ENCODE assay signal across 23 mouse cellular contexts in genomic region chr6:53897872-53898464, GRCm38 (mm10).
DNase-seq lines count a peak whose midpoint lies in the region; ATAC-seq and TF ChIP-seq lines count a peak whose summit lies in the region.
"Had no signal": no experiment of that assay in that cellular context is flagged by ENCODE, and none has a peak within 500 bp of the region (broad histone marks: within the 10 kb centered on the region; RNA-seq: fewer than 3 reads in every experiment).

No protein-coding gene starts in this region.

- ATAC-seq in kidney, postnatal 0 days (replicated peaks; ENCODE audit: low FRiP score, low read depth), result no peak
- no peak for ATAC-seq in embryonic facial prominence, embryonic 12.5 days (ENCODE audit: insufficient number of reproducible peaks, insufficient read depth, low FRiP score, low TSS enrichment)
- no peak for ATAC-seq in megakaryocyte-erythroid progenitor cell, adult 5-6 weeks (replicated peaks; ENCODE audit: low FRiP score, low TSS enrichment, poor library complexity, severe bottlenecking)
- ATAC-seq: forebrain, embryonic 15.5 days; liver, embryonic 12.5 days had no signal

- no peak overlapping the region for H3K9ac ChIP-seq in kidney, postnatal 0 days (ENCODE audit: low read depth, low read length)
- no peak overlapping the region for H3K9ac ChIP-seq in embryonic facial prominence, embryonic 12.5 days
- H3K9ac ChIP-seq: forebrain, embryonic 15.5 days; heart, embryonic 13.5 days; hindbrain, embryonic 13.5 days; liver, embryonic 12.5 days; midbrain, embryonic 12.5 days had no signal

- no peaks in the 10 kb centered on the region for H3K9me3 ChIP-seq in kidney, postnatal 0 days (replicated peaks; ENCODE audit: low read length)
- no peaks in the 10 kb centered on the region for H3K9me3 ChIP-seq in embryonic facial prominence, embryonic 12.5 days
- no peaks in the 10 kb centered on the region for H3K9me3 ChIP-seq in limb, embryonic 10.5 days (replicated peaks)
- H3K9me3 ChIP-seq: forebrain, embryonic 15.5 days; heart, embryonic 13.5 days; hindbrain, embryonic 13.5 days; liver, embryonic 12.5 days; midbrain, embryonic 12.5 days had no signal

- no peak overlapping the region for H3K4me3 ChIP-seq in kidney, postnatal 0 days (replicated peaks; ENCODE audit: low read depth, low read length)
- H3K4me3 ChIP-seq in embryonic facial prominence, embryonic 12.5 days, result no peak overlapping the region
- no peak overlapping the region for H3K4me3 ChIP-seq in limb, embryonic 10.5 days
- H3K4me3 ChIP-seq: forebrain, embryonic 15.5 days; heart, embryonic 13.5 days; hindbrain, embryonic 13.5 days; liver, embryonic 12.5 days; midbrain, embryonic 12.5 days had no signal

- H3K27me3 ChIP-seq in kidney, postnatal 0 days (ENCODE audit: insufficient read depth, low read length), result no peaks in the 10 kb centered on the region
- H3K27me3 ChIP-seq in embryonic facial prominence, embryonic 12.5 days, result no peaks in the 10 kb centered on the region
- no peaks in the 10 kb centered on the region for H3K27me3 ChIP-seq in limb, embryonic 10.5 days (ENCODE audit: low read depth, poor library complexity, severe bottlenecking)
- H3K27me3 ChIP-seq: forebrain, embryonic 15.5 days; heart, embryonic 13.5 days; hindbrain, embryonic 13.5 days; liver, embryonic 12.5 days had no signal

- TF ChIP-seq CTCF in kidney, postnatal 0 days (IDR thresholded peaks at IDR 0.05; ENCODE audit: low read depth), result no peak

- peak; percentile 72 for DNase-seq in kidney, postnatal 0 days (ENCODE audit: low spot score)
- no peak for DNase-seq in kidney, postnatal 25 days
- peak; percentile 53 for DNase-seq in limb, embryonic 10.5 days (ENCODE audit: low spot score)
- DNase-seq in retina, embryonic 14.5 days (ENCODE audit: low spot score), result peak; percentile 22
- no peak for DNase-seq in adipocyte (ENCODE audit: low spot score)
- no peak for DNase-seq in liver
- DNase-seq: adrenal gland, postnatal 25 days; cerebellum, adult 11 months; cerebellum, adult 9-11 months; gastrocnemius, postnatal 14 days; heart, adult 18-20 months; kidney, postnatal 10 days; lung, adult 18-20 months; lung, postnatal 10 days; right cerebral cortex, postnatal 4 days; thymus, postnatal 25 days had no signal

- H3K4me1 ChIP-seq in kidney, postnatal 0 days (replicated peaks; ENCODE audit: insufficient read depth, low read length), result no peaks in the 10 kb centered on the region
- peaks cover 12% of the 10 kb centered on the region; the same call in 1 of the 2 replicates for H3K4me1 ChIP-seq in embryonic facial prominence, embryonic 12.5 days
- H3K4me1 ChIP-seq in limb, embryonic 10.5 days, result peaks cover 47% of the 10 kb centered on the region
- H3K4me1 ChIP-seq: forebrain, embryonic 15.5 days; heart, embryonic 13.5 days; hindbrain, embryonic 13.5 days had no signal

- no peak overlapping the region for H3K4me2 ChIP-seq in kidney, postnatal 0 days (ENCODE audit: low read length)
- H3K4me2 ChIP-seq in embryonic facial prominence, embryonic 12.5 days (replicated peaks), result no peak overlapping the region
- H3K4me2 ChIP-seq: forebrain, embryonic 15.5 days; heart, embryonic 13.5 days; hindbrain, embryonic 13.5 days; liver, embryonic 12.5 days; midbrain, embryonic 12.5 days had no signal

- 22% methylated on average over 7 of the region's 7 CpGs for WGBS in kidney, postnatal 0 days
- 30% methylated on average over 7 of the region's 7 CpGs for WGBS in embryonic facial prominence, embryonic 12.5 days
- 23% methylated on average over 7 of the region's 7 CpGs for WGBS in limb, embryonic 10.5 days

- no peaks in the 10 kb centered on the region for H3K36me3 ChIP-seq in kidney, postnatal 0 days (ENCODE audit: insufficient read depth, low read length)
- no peaks in the 10 kb centered on the region for H3K36me3 ChIP-seq in embryonic facial prominence, embryonic 12.5 days
- H3K36me3 ChIP-seq in limb, embryonic 10.5 days, result no peaks in the 10 kb centered on the region
- H3K36me3 ChIP-seq: forebrain, embryonic 15.5 days; heart, embryonic 13.5 days; hindbrain, embryonic 13.5 days; liver, embryonic 12.5 days; midbrain, embryonic 12.5 days had no signal

- H3K27ac ChIP-seq in kidney, postnatal 0 days, result 0 out of 2 replicates have a peak overlapping the region, but pooled peaks have one; percentile 13
- H3K27ac ChIP-seq in embryonic facial prominence, embryonic 12.5 days, result peak overlapping the region; percentile 66
- peak overlapping the region; percentile 82 for H3K27ac ChIP-seq in limb, embryonic 10.5 days
- H3K27ac ChIP-seq: forebrain, embryonic 15.5 days; heart, embryonic 13.5 days; hindbrain, embryonic 13.5 days; liver, embryonic 12.5 days; midbrain, embryonic 12.5 days had no signal

Comparison
In these comparisons a context has a peak if more than half of its experiments do, and no peak if none do; other contexts are left out.
1. DNase-seq: peak in kidney, postnatal 0 days (single experiment), limb, embryonic 10.5 days (single experiment) and retina, embryonic 14.5 days (single experiment); none in kidney, postnatal 25 days (0 of 2), adipocyte (single experiment) and liver (single experiment).
2. H3K27ac ChIP-seq: peak in every context shown above with its lines; median percentile 82 in limb, embryonic 10.5 days; 66 in embryonic facial prominence, embryonic 12.5 days; 13 in kidney, postnatal 0 days.